Mouse (Mus musculus) gastrocnemius, adult 2 months (tissue): ENCODE data around the gene Tst. TPM values are rescaled to one million over a fixed set of nuclear protein-coding genes. Genes with fewer than 3 reads are reported as not detected.

Source experiments
- DNase-seq: peaks from one replicate; pipeline ENCODE4 v3.0.0; 2022
- H3K27ac ChIP-seq: fragments of 200-600 bp; 2 replicates; pipeline ENCODE4 v1.8.1; 2022; ENCODE audit warnings: mild to moderate bottlenecking
- H3K4me3 ChIP-seq: fragments of 200-600 bp; 2 replicates; pipeline ENCODE4 v1.8.1; 2022; ENCODE audit warnings: mild to moderate bottlenecking, moderate library complexity
- CTCF ChIP-seq: fragments of 200-600 bp; IDR thresholded peaks from 2 replicates; pipeline ENCODE4 v1.8.1; 2022; ENCODE audit warnings: antibody characterized with exemption, mild to moderate bottlenecking, moderate library complexity
- intact Hi-C: fragments of 180-260 bp; cut with DNase I; formaldehyde crosslinking; loops from one replicate; pipeline ENCODE4 v1.15.1; 2025
- total RNA-seq, 2 experiments: library from RNA; stranded (reverse); gene quantifications; 2 replicates each; pipeline ENCODE4 v1.2.3; 2021

The Tst gene
- total RNA-seq, 2 experiments from 2014 or later: 18.2 to 18.8 TPM

DNA sequence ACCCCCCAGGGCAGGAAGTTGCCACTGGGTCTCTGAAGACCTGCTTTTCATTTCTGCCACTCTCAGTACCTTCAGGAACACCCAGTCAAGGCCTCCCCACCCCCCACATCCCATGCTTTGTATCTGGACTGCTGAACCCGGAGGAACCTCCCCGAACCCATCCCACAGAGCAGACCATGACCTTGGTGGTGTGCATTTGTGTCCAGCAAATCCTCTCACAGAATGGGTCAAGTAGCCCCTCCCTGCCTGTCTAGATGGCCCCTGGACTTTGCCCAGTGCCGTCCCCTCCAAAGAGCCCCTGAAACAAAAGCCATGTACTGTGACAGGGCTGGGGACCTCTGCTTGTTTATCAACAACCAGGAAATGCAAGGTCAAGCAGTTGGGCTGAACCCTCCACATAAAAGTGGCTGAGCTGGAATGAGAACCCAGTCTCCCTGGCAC is 2.4 kb downstream of the Tst start:
- DNase-seq: no peak
- H3K27ac ChIP-seq: peak overlapping the region; percentile 83
- peak overlapping the region; percentile 21 for H3K4me3 ChIP-seq
- intact Hi-C loops: loop anchor here (5.0 to 10.0 kb wide), 2 partner anchors 161 to 429 kb away; partner anchors contain the start of genes Eif3d and Ncf4
- TF ChIP-seq CTCF: no peak

DNA sequence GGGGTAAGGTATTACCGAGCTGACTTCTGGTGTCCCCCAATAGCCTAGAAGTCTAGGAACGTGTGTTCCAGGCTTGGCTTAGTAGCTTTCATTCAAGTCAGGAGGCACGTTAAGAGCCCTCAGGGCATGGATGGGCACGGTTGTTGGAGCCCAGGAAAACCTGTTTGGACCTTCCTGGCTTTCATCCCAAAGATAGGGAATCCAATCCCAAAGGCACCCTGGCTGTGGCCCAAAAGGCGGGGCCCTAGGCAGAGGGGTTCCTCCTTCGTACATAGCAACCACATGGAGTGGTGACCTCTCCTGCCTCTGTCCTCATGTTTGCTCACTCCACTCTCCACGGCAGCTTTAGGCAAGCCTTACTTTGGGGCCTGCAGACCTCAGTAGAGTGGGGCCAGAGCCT is 3.3 kb downstream of the Tst start:
- no peak overlapping the region for H3K4me3 ChIP-seq
- peak; percentile 48 for DNase-seq
- peak overlapping the region; percentile 83 for H3K27ac ChIP-seq
- TF ChIP-seq CTCF: no peak
- intact Hi-C loops: loop anchor here (5.0 to 10.0 kb wide), 2 partner anchors 160 to 428 kb away; partner anchors contain the start of genes Eif3d and Ncf4

DNA sequence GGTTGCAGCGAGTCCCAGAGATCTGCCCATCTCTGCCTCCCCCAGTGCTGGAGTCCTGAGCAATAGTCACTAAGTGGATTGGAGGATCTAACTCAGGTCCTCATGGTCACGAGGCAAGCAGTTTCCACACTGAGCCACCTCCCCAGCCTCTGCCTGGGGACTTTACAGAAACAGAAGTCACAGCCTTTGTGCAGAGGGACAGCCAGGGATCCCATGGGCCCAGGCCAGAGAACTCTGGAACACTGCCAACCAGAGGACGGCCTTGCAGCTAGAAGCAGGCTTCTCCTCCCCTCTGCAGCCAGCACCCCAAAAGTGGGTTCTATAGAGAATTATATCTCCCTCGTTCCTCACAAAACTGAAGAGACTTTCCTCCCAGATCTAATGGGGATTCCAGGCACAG is 3.8 kb downstream of the Tst start:
- Histone ChIP-seq H3K4me3 (peak overlapping the region; percentile 13; the same call in 1 of the 2 replicates), H3K27ac (peak overlapping the region; percentile 83)
- TF ChIP-seq CTCF: no peak
- peak; percentile 85 for DNase-seq
- intact Hi-C loops: loop anchor here (5.0 to 10.0 kb wide), 2 partner anchors 160 to 427 kb away; partner anchors contain the start of genes Eif3d and Ncf4

DNA sequence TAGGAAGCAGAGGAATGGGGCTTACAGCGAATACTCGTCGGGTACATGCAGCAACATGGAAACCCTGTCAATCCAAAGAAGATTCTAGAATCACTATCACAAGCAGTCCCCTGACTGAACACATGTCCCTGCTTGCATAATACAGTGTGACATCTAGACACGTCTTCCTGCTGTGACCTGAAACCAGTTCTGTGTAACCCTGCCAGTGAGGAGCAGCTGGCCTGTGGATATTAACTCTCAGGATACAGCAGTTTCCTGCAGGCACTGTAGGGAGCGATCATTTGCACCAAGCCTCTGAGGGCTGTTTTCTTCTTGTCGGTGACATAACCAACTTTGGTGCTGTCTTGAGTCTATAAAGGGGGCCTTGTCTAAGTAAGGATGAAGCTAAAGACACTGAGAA is 4.4 kb downstream of the Tst start:
- intact Hi-C loops: loop anchor here (5.0 to 10.0 kb wide), 2 partner anchors 159 to 427 kb away; partner anchors contain the start of genes Eif3d and Ncf4
- 0 out of 2 replicates have a peak overlapping the region, but pooled peaks have one; percentile 13 for H3K4me3 ChIP-seq
- peak; percentile 62 for DNase-seq

GRCm38 (mm10) chr15:78395478-78395962 is 10.2 kb downstream of the Tst start, which contains the start of gene Tex33:
TSS of gene Tex33 (minus strand) at chr15:78395912.
- intact Hi-C loops: no loop called here
- no peak for TF ChIP-seq CTCF
- no peak for DNase-seq
- Histone ChIP-seq H3K27ac (no peak within 1 kb of the TSS), H3K4me3 (no peak within 1 kb of the TSS)

More for the DNA sequence above, 4.4 kb downstream of the Tst start:
- 0 out of 2 replicates have a peak, but pooled peaks have one; percentile 2 for TF ChIP-seq CTCF
- H3K27ac ChIP-seq: peak overlapping the region; percentile 83

- no peak for TF ChIP-seq CTCF
- Histone ChIP-seq H3K4me3 (no peak overlapping the region), H3K27ac (no peak overlapping the region)
- no peak for DNase-seq
- intact Hi-C loops: no loop called here
These were observed 14.9 kb downstream of the Tst start for GRCm38 (mm10) chr15:78390855-78391254.

GRCm38 (mm10) chr15:78385564-78385963 is 20.1 kb downstream of the Tst start:
- intact Hi-C loops: no loop called here
- Histone ChIP-seq H3K4me3 (no peak overlapping the region), H3K27ac (no peak overlapping the region)
- DNase-seq: no peak
- TF ChIP-seq CTCF: no peak

DNA sequence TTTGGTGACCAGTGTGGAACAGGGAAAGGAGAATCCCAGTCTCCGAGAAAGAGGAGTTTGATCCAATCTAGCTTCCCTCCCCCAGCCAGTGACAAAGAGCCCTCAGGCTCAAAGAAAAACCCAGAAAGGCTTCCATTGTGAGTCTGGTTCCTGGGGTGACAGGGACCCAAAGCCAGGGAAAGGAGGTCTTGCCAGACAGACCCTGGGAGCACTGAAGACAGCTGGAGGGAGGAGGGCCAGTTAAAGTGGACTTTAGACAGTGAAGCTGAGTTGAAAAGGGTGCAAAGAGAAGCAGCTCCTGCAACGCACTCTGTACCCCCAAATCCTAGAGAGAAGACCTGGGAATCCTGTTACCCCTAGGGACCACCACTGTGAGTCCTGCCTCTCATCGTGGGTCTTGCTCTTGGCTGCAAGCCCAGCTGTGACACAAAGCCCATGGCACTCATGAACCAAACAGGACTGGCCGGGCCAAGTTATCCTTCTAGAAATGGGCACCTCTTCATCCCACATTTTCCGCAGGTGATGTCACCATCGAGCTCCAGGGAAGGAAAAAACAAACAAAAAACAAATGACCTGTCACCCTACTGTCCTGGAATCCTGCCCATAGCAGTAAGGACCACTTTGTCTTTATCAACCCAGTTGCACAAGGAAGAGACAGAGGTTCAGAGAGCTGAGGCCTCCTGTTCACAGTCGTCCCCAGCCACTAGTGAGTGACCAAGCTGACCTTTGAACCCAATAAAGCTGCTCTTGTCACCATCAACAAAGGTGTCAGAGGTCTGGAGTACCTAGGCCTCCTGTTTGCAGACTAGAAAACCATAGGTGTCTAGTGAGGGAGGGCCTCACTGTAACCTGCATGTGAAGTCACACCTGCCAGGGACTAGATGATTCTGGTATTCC is 21.2 kb downstream of the Tst start:
- Histone ChIP-seq H3K27ac (no peak overlapping the region), H3K4me3 (no peak overlapping the region)
- DNase-seq: no peak
- intact Hi-C loops: no loop called here
- no peak for TF ChIP-seq CTCF

DNA sequence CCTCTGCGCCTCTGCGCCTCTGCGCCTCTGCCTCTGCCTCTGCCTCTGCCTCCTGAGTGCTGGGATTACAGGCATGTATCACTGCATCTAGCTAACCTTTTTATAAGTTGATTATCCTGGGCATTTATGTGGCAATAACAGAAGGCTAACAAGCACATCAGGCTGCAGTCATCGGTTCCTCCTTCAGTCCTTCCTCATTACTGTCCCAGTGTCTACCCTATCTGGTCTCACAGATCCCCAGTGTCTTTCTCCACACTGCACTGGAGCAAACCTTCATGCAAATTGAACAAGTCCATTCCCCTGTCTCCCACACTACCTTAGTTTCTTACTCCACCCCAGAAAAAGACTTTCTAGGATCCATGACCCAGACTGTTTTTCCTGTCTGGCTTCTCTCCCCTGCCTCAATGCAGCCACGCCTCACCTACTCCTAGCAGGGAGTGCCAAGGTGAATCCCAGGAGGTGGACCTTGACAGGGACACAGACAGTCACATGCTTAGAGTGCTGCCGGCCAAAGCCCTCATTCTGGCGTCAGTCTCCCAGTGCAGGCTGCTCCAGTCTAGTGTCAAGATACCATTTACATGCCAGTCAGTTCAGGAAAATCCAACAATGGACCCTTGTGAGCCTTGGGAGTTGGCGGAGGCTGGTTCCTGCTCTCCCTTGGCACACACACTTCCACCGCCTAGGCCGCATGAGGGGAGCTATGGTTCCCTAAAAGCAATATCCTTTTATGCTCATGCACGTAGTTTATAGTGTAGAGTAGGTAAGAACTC is 22.1 kb downstream of the Tst start:
- DNase-seq: peak; percentile 28
- Histone ChIP-seq H3K27ac (no peak overlapping the region), H3K4me3 (no peak overlapping the region)
- TF ChIP-seq CTCF: no peak
- intact Hi-C loops: no loop called here

DNA sequence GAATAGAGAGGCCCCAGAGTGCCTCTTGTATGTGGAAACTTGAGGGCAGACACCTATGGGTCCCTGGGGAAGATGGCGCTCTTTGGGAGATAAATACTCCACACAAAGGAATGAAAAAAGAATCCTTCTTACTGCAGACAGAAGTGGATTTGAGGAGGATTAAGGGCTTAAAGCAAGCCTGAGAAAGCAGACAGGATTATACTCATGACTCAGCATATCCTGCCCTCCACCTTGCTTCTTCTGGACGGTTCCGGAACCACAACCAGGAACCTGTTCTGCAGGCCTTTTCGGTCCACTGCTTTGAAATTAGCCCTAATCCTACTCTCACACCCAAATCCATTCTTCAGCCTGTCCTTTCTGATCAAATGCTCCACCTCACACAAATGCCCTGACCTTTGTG is 23.6 kb downstream of the Tst start:
- H3K27ac ChIP-seq: no peak overlapping the region
- H3K4me3 ChIP-seq: no peak overlapping the region
- intact Hi-C loops: no loop called here

GRCm38 (mm10) chr15:78380741-78381140 is 25.0 kb downstream of the Tst start:
- Histone ChIP-seq H3K4me3 (no peak overlapping the region), H3K27ac (no peak overlapping the region)
- intact Hi-C loops: no loop called here
- no peak for DNase-seq
- no peak for TF ChIP-seq CTCF

More for the DNA sequence above, 23.6 kb downstream of the Tst start:
- DNase-seq: no peak
- TF ChIP-seq CTCF: no peak

- DNase-seq: no peak
These were observed 25.5 kb downstream of the Tst start for GRCm38 (mm10) chr15:78380208-78380607.

More at GRCm38 (mm10) chr15:78380208-78380607, 25.5 kb downstream of the Tst start:
- TF ChIP-seq CTCF: no peak
- intact Hi-C loops: no loop called here
- Histone ChIP-seq H3K4me3 (no peak overlapping the region), H3K27ac (no peak overlapping the region)
